Mouse (Mus musculus): ENCODE measurements around the gene Alg3. TPM values are rescaled to one million over a fixed set of nuclear protein-coding genes. Genes with fewer than 3 reads are reported as not detected.

Gene Alg3
- total and polyA plus RNA-seq, 3 experiments, result 17.2 to 81.1 (median 22.7) TPM

DNA sequence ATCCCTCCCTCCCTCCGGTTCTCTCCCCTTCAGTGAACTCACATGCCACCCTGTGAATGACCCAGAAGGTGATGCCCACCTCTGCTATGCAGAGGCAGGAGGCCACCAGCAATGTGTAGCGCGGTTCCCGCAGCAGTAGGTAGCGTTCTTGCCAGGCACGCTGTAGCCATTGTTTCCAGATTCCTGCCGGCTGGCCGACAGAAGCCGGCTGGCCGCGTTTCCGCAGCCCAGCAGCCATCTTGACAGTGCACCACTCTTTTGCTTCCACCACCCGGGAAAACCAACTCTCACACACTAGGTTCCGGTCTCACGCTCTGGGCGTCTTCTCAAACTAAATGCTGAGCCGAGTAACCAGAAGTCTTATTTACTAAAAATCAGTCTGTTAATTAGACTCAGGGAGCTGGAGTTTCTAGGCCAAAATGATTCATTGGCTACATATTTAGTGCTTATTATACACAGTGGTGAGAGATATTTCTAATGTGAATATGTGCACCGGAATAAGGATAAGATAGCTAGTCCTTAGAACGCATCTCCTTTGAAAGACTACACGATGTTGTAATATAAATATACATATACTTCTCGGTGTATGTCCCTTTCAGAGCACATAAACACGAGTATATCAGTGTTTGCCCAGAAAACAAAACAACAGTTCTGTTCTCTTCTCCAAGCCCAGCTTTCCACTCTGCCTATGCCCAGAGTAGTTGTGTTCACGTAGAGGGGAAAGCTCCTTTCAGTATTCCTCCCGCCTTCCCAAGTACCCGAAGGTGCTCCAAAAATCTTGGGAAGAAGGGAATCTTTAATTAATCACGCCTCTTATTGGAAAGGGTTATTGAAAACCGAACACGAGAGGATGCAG lies 806 bp downstream of the Alg3 start (continued):
- TF ChIP-seq UBTF (IDR thresholded peaks at IDR 0.05; ENCODE audit: low read depth, low read length), result 0 out of 2 replicates have a peak, but pooled peaks have one; percentile 44

DNA sequence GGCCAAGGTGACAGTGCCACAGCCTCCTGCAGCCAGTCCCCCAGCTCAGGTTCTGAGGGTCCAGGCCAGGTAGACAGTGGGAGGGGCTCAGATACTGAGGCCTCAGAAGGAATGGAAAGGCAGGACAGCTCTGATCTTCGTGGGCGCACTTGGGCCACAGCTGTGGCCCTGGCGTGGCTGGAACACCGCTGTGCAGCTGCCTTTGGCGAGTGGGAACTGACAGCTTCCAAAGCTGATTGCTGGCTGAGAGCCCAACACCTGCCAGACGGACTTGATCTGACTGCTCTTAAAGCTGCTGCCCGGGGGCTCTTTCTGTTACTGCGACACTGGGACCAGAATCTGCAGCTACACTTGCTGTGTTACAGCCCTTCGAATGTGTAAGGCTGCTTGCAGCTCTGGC lies 6.8 kb downstream of the Alg3 start:
- no peak overlapping the region for H3K9ac ChIP-seq (ENCODE audit: insufficient read depth, low read depth)
- no peak for DNase-seq (ENCODE audit: extremely low read depth)
- H3K27ac ChIP-seq (ENCODE audit: insufficient read depth, low read depth), result no peak overlapping the region
- H3K27me3 ChIP-seq (replicated peaks), result no peaks in the 10 kb centered on the region
- no peak overlapping the region for H3K4me3 ChIP-seq (replicated peaks in 1 of 3; ENCODE audit: low read depth in 2 of 3, low read length in 2 of 3, poor library complexity in 1 of 3)
- H3K9me3 ChIP-seq (replicated peaks; ENCODE audit: low read length), result no peaks in the 10 kb centered on the region
- in situ Hi-C loops (cut with MboI; ENCODE audit: low pct_ligation_motif_present, low pct_unique_long_range_greater_than_20kb, low sequenced_read_pairs) (loop anchor here (5.0 kb wide), 1 partner anchor 37 kb away; no protein-coding TSS in a partner anchor), dilution Hi-C loops (cut with MboI; ENCODE audit: extremely low pct_ligation_motif_present, extremely low pct_unique_long_range_greater_than_20kb, low sequenced_read_pairs) (no loop called here)
- peaks cover 5 to 15% of the 10 kb centered on the region in 2 experiments for H3K4me1 ChIP-seq (ENCODE audit: control insufficient read depth in 1 of 2, insufficient read depth in 2 of 2)
- no peak overlapping the region for H3K4me2 ChIP-seq (ENCODE audit: insufficient read depth, low read depth, poor library complexity, severe bottlenecking)
- H3K79me2 ChIP-seq (replicated peaks; ENCODE audit: control insufficient read depth, extremely low read depth, insufficient read depth, poor library complexity, severe bottlenecking), result peaks cover 4% of the 10 kb centered on the region
- TF ChIP-seq MAZ (IDR thresholded peaks at IDR 0.05; ENCODE audit: low read depth, low read length) (no peak), CHD1 (IDR thresholded peaks at IDR 0.05; ENCODE audit: low read depth, low read length) (no peak), POLR2AphosphoS2 (IDR thresholded peaks at IDR 0.05; ENCODE audit: low read depth, low read length) (no peak), USF1 (IDR thresholded peaks at IDR 0.05; ENCODE audit: low read depth, low read length) (no peak), ZMIZ1 (IDR thresholded peaks at IDR 0.05; ENCODE audit: low read depth, low read length) (no peak), POLR2A (IDR thresholded peaks at IDR 0.05; ENCODE audit: low read depth, low read length) (no peak), NRF1 (IDR thresholded peaks at IDR 0.05; ENCODE audit: low read depth, low read length) (no peak), SMC3 (IDR thresholded peaks at IDR 0.05; ENCODE audit: low read depth, low read length) (no peak), E2F4 (IDR thresholded peaks at IDR 0.05; ENCODE audit: insufficient replicate concordance, low read depth, low read length) (no peak), TBP (conservative IDR thresholded peaks at IDR 0.05; ENCODE audit: low read depth, low read length) (no peak), ZC3H11A (IDR thresholded peaks at IDR 0.05; ENCODE audit: low read depth, low read length) (no peak)
- H3K36me3 ChIP-seq (replicated peaks in 1 of 2; ENCODE audit: control insufficient read depth in 1 of 2, insufficient read depth in 1 of 2, low read length in 1 of 2), result peaks cover 41 to 58% of the 10 kb centered on the region in 2 experiments

DNA sequence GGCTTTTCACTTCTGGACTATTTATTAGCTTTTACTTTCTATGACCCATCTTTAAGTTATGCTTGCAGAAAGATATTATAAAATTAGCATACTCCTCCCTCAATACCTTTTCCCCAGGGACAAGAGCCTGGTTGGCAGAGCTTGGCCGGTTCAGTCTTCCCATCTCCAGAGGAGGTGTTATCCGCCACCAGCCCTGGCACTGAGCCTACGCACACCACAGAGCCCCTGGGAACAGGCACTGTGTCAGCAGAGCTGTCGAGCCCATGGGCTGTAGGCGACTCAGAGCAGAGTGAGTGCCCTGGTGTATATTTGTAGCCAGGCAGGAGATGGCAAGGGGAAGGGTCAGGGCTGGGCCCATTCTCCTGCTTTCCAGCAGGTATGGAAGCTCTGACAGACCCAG lies 11.0 kb downstream of the Alg3 start:
- no peak overlapping the region for H3K4me3 ChIP-seq (replicated peaks in 1 of 3; ENCODE audit: low read depth in 2 of 3, low read length in 2 of 3, poor library complexity in 1 of 3)
- H3K27me3 ChIP-seq (replicated peaks), result peaks cover 6% of the 10 kb centered on the region
- no peaks in the 10 kb centered on the region for H3K9me3 ChIP-seq (replicated peaks; ENCODE audit: low read length)
- H3K4me1 ChIP-seq (ENCODE audit: control insufficient read depth in 1 of 2, insufficient read depth in 2 of 2), result no peaks in the 10 kb centered on the region
- no peak overlapping the region for H3K27ac ChIP-seq (ENCODE audit: insufficient read depth, low read depth)
- no peak for DNase-seq (ENCODE audit: extremely low read depth)
- TF ChIP-seq NELFE (IDR thresholded peaks at IDR 0.05; ENCODE audit: low read depth, low read length) (no peak), ZKSCAN1 (IDR thresholded peaks at IDR 0.05; ENCODE audit: borderline replicate concordance, low read depth, low read length) (no peak)
- H3K79me2 ChIP-seq (replicated peaks; ENCODE audit: control insufficient read depth, extremely low read depth, insufficient read depth, poor library complexity, severe bottlenecking), result no peaks in the 10 kb centered on the region
- H3K36me3 ChIP-seq (replicated peaks in 1 of 2; ENCODE audit: control insufficient read depth in 1 of 2, insufficient read depth in 1 of 2, low read length in 1 of 2), result peaks cover 11 to 19% of the 10 kb centered on the region in 2 experiments
- no peak overlapping the region for H3K9ac ChIP-seq (ENCODE audit: insufficient read depth, low read depth)
- in situ Hi-C loops (cut with MboI; ENCODE audit: low pct_ligation_motif_present, low pct_unique_long_range_greater_than_20kb, low sequenced_read_pairs), result loop anchor here (5.0 kb wide), 1 partner anchor 33 kb away; no protein-coding TSS in a partner anchor
- dilution Hi-C loops (cut with MboI; ENCODE audit: extremely low pct_ligation_motif_present, extremely low pct_unique_long_range_greater_than_20kb, low sequenced_read_pairs), result no loop called here
- H3K4me2 ChIP-seq (ENCODE audit: insufficient read depth, low read depth, poor library complexity, severe bottlenecking), result no peak overlapping the region

Measured in CH12.LX (cell line).